In the genomic region with DNA sequence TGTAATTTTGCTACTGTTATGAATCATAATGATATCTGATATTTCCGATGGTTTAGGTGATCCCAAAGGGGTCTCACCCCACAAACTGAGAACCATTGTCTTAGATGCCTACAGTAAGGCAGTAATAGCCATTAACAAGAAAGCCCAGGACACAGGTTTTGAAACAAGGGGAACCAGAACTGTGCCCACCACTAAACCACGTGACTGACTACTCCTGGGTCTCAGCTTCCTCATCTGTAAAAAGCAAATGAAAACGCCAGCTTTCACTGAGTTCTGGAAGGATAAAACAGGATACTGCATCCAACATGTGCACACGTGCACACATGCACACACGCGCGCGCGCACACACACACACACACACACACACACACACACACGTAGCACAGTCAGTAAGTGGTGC, we compare ENCODE assay signal across 22 mouse cellular contexts. TPM values are rescaled to one million over a fixed set of nuclear protein-coding genes. Genes with fewer than 3 reads are reported as not detected.
DNase-seq lines count a peak whose midpoint lies in the region; ATAC-seq and TF ChIP-seq lines count a peak whose summit lies in the region.
"Had no signal": no experiment of that assay in that cellular context is flagged by ENCODE, and none has a peak within 500 bp of the region (broad histone marks: within the 10 kb centered on the region; RNA-seq: fewer than 3 reads in every experiment).

No protein-coding gene starts in this region.

- no peaks in the 10 kb centered on the region for H3K27me3 ChIP-seq in CH12.LX (replicated peaks)
- H3K27me3 ChIP-seq in neural tube, embryonic 15.5 days (replicated peaks), result no peaks in the 10 kb centered on the region
- H3K27me3 ChIP-seq: embryonic facial prominence, embryonic 12.5 days; forebrain, embryonic 15.5 days; heart, embryonic 12.5 days; hindbrain, embryonic 12.5 days; Patski had no signal

- 83% methylated on average over 10 of the region's 10 CpGs for WGBS in lung, adult 2 months
- 85% methylated on average over 10 of the region's 10 CpGs for WGBS in neural tube, embryonic 15.5 days

- no peak for TF ChIP-seq EP300 in CH12.LX (IDR thresholded peaks at IDR 0.05; ENCODE audit: low read length)

- no peaks in the 10 kb centered on the region for H3K36me3 ChIP-seq in CH12.LX (replicated peaks in 1 of 2; ENCODE audit: control insufficient read depth in 1 of 2, insufficient read depth in 1 of 2, low read length in 1 of 2)
- H3K36me3 ChIP-seq in neural tube, embryonic 15.5 days, result no peaks in the 10 kb centered on the region
- H3K36me3 ChIP-seq: embryonic facial prominence, embryonic 12.5 days; forebrain, embryonic 15.5 days; heart, embryonic 12.5 days; hindbrain, embryonic 12.5 days had no signal

- no peaks in the 10 kb centered on the region for H3K9me3 ChIP-seq in CH12.LX (replicated peaks; ENCODE audit: low read length)
- no peaks in the 10 kb centered on the region for H3K9me3 ChIP-seq in neural tube, embryonic 15.5 days (replicated peaks)
- H3K9me3 ChIP-seq: embryonic facial prominence, embryonic 12.5 days; forebrain, embryonic 15.5 days; hindbrain, embryonic 12.5 days had no signal

- ATAC-seq in granulocyte monocyte progenitor cell, adult 5-6 weeks (replicated peaks; ENCODE audit: poor library complexity, severe bottlenecking), result peak; percentile 49
- peak; percentile 60 for ATAC-seq in megakaryocyte progenitor cell, adult 5-6 weeks (replicated peaks; ENCODE audit: poor library complexity)
- no peak for ATAC-seq in neural tube, embryonic 15.5 days (ENCODE audit: low FRiP score)
- ATAC-seq: activated CD4-positive, CD25-positive, alpha-beta regulatory T cell, adult 4 months; CD4-positive, CD25-positive, alpha-beta regulatory T cell, adult 4 months; forebrain, embryonic 15.5 days; hindbrain, embryonic 16.5 days; inflammation-experienced regulatory T-cells, adult 6 months; Patski had no signal

- no peak overlapping the region for H3K4me3 ChIP-seq in lung, adult 2 months (replicated peaks; ENCODE audit: extremely low read depth, low read depth, low read length)
- H3K4me3 ChIP-seq in CH12.LX (replicated peaks in 1 of 3; ENCODE audit: low read depth in 2 of 3, low read length in 2 of 3, poor library complexity in 1 of 3), result no peak overlapping the region
- H3K4me3 ChIP-seq in neural tube, embryonic 15.5 days (replicated peaks), result no peak overlapping the region
- H3K4me3 ChIP-seq: embryonic facial prominence, embryonic 12.5 days; forebrain, embryonic 15.5 days; heart, embryonic 12.5 days; hindbrain, embryonic 12.5 days had no signal

- dilution Hi-C loops in CH12.LX (cut with MboI; ENCODE audit: extremely low pct_ligation_motif_present, extremely low pct_unique_long_range_greater_than_20kb, low sequenced_read_pairs), result no loop called here

- no peaks in the 10 kb centered on the region for H3K4me1 ChIP-seq in lung, adult 2 months (ENCODE audit: control insufficient read depth, insufficient read depth, low read length)
- peaks cover 9 to 24% of the 10 kb centered on the region in 2 experiments for H3K4me1 ChIP-seq in CH12.LX (ENCODE audit: control insufficient read depth in 1 of 2, insufficient read depth in 2 of 2)
- no peaks in the 10 kb centered on the region for H3K4me1 ChIP-seq in neural tube, embryonic 15.5 days
- H3K4me1 ChIP-seq: embryonic facial prominence, embryonic 12.5 days; forebrain, embryonic 15.5 days; heart, embryonic 12.5 days; hindbrain, embryonic 12.5 days had no signal

- H3K9ac ChIP-seq in CH12.LX (ENCODE audit: insufficient read depth, low read depth), result no peak overlapping the region
- H3K9ac ChIP-seq in neural tube, embryonic 15.5 days (replicated peaks), result no peak overlapping the region
- H3K9ac ChIP-seq: embryonic facial prominence, embryonic 12.5 days; forebrain, embryonic 15.5 days; heart, embryonic 12.5 days; hindbrain, embryonic 12.5 days had no signal

- in situ Hi-C loops in CH12.LX (cut with MboI; ENCODE audit: low pct_ligation_motif_present, low pct_unique_long_range_greater_than_20kb, low sequenced_read_pairs), result loop anchor here (10.0 to 25.0 kb wide), 2 partner anchors 405 to 643 kb away; a partner anchor contains a TSS

- DNase-seq in lung, postnatal 36 days, result peak; percentile 40
- no peak for DNase-seq in lung, adult 2 months
- no peak for DNase-seq in CH12.LX (ENCODE audit: extremely low read depth)
- DNase-seq in thymus, postnatal 25 days, result no peak
- no peak for DNase-seq in cerebellum, postnatal 36 days
- DNase-seq: adrenal gland, postnatal 14 days; cerebellum, adult 2 months; cerebellum, postnatal 10 days; gastrocnemius, postnatal 10 days; heart, postnatal 36 days had no signal

- TF ChIP-seq POLR2A in lung, adult 2 months (IDR thresholded peaks at IDR 0.05; ENCODE audit: borderline replicate concordance, extremely low read depth, low read depth, low read length), result no peak
- TF ChIP-seq POLR2A in CH12.LX (IDR thresholded peaks at IDR 0.05; ENCODE audit: low read depth, low read length), result no peak

- no peak overlapping the region for H3K27ac ChIP-seq in CH12.LX (ENCODE audit: insufficient read depth, low read depth)
- H3K27ac ChIP-seq in neural tube, embryonic 15.5 days (replicated peaks), result no peak overlapping the region
- H3K27ac ChIP-seq: embryonic facial prominence, embryonic 12.5 days; forebrain, embryonic 15.5 days; hindbrain, embryonic 12.5 days had no signal

- H3K4me2 ChIP-seq in CH12.LX (ENCODE audit: insufficient read depth, low read depth, poor library complexity, severe bottlenecking), result no peak overlapping the region
- no peak overlapping the region for H3K4me2 ChIP-seq in neural tube, embryonic 15.5 days
- H3K4me2 ChIP-seq: embryonic facial prominence, embryonic 12.5 days; forebrain, embryonic 15.5 days; heart, embryonic 12.5 days; hindbrain, embryonic 12.5 days had no signal

- H3K79me2 ChIP-seq in CH12.LX (replicated peaks; ENCODE audit: control insufficient read depth, extremely low read depth, insufficient read depth, poor library complexity, severe bottlenecking), result no peaks in the 10 kb centered on the region

- TF ChIP-seq RAD21 in CH12.LX (IDR thresholded peaks at IDR 0.05; ENCODE audit: low read depth, low read length), result no peak

- TF ChIP-seq CTCF in lung, adult 2 months (IDR thresholded peaks at IDR 0.05; ENCODE audit: insufficient read depth, low read length), result no peak
- TF ChIP-seq CTCF in CH12.LX (conservative IDR thresholded peaks at IDR 0.05 in 1 of 2, IDR thresholded peaks at IDR 0.05 in 1 of 2; ENCODE audit: low read depth in 2 of 2, low read length in 2 of 2), result no peak

TF ChIP-seq in CH12.LX, 34 proteins besides CTCF, POLR2A, EP300 and RAD21:
- 0 out of 2 replicates have a peak, but pooled peaks have one; percentile 38 for TF ChIP-seq USF2 (conservative IDR thresholded peaks at IDR 0.05; ENCODE audit: low read depth, low read length)
- no peak for TF ChIP-seq UBTF (IDR thresholded peaks at IDR 0.05; ENCODE audit: low read depth, low read length)
- TF ChIP-seq BHLHE40 (IDR thresholded peaks at IDR 0.05; ENCODE audit: low read depth, low read length), result 0 out of 2 replicates have a peak, but pooled peaks have one; percentile 26
- peak; percentile 44 for TF ChIP-seq USF1 (IDR thresholded peaks at IDR 0.05; ENCODE audit: low read depth, low read length)

RNA-seq across cellular contexts. Expression of a gene that starts 13.9 kb away (rescaled TPM):
- 0.54 and 3.5 TPM in 2 replicates for polyA plus RNA-seq in lung, adult 2 months (2012; rRNA removed)
- 2.0 and 3.2 TPM in 2 replicates for total RNA-seq in CH12.LX (2012; rRNA removed)
- total RNA-seq in CH12.LX (2014; rRNA removed), result 7.2 and 8.0 TPM in 2 replicates
- polyA plus RNA-seq in CH12.LX (2012; ENCODE audit: insufficient read length, low read depth), result 5.5 and 7.4 TPM in 2 replicates
- total RNA-seq in granulocyte monocyte progenitor cell, adult 5-6 weeks (2014; fragmentation: Nextera tagmentation), result 1.4 TPM in 1 of 2 replicates, not detected in the other
- 1.4 and 1.6 TPM in 2 replicates for total RNA-seq in granulocyte monocyte progenitor cell, adult 5-6 weeks (2017)
- 0.95 and 2.2 TPM in 2 replicates for total RNA-seq in megakaryocyte progenitor cell, adult 5-6 weeks (2015)
- 0.68 and 1.2 TPM in 2 replicates for total RNA-seq in megakaryocyte progenitor cell, adult 5-6 weeks (2017)
- polyA plus RNA-seq in neural tube, embryonic 15.5 days (2015; fragmentation: Nextera tagmentation; extraction: Ambion mirVana), result 1.3 and 2.2 TPM in 2 replicates
- polyA plus RNA-seq: Patski had no signal
